Mouse (Mus musculus) heart, adult 11 months (tissue): Measurements from ENCODE around the gene Mfsd7a.

Experiments
- DNase-seq: peaks from one replicate; pipeline ENCODE4 v3.0.0; 2022

Gene Mfsd7a

GRCm38 (mm10) chr5:108431196-108431595 lies 17.5 kb downstream of the Mfsd7a start:
- DNase-seq, result peak; percentile 69

- DNase-seq, result peak; percentile 91
Observed at GRCm38 (mm10) chr5:108427186-108427585, 21.5 kb downstream of the Mfsd7a start.

GRCm38 (mm10) chr5:108423427-108423826 lies 25.3 kb downstream of the Mfsd7a start:
- DNase-seq, result peak; percentile 69

- DNase-seq, result peak; percentile 77
Observed at GRCm38 (mm10) chr5:108422741-108423140, 25.9 kb downstream of the Mfsd7a start.

GRCm38 (mm10) chr5:108414711-108415110 lies 34.0 kb downstream of the Mfsd7a start:
- no peak for DNase-seq

GRCm38 (mm10) chr5:108406977-108407376 lies 41.7 kb downstream of the Mfsd7a start:
- peak; percentile 33 for DNase-seq

GRCm38 (mm10) chr5:108405460-108405859 lies 43.2 kb downstream of the Mfsd7a start:
- DNase-seq, result peak; percentile 54

GRCm38 (mm10) chr5:108403453-108403852 lies 45.2 kb downstream of the Mfsd7a start:
- peak; percentile 16 for DNase-seq
